Mouse (Mus musculus): ENCODE measurements around the gene Upk2.

GRCm38 (mm10) chr9:44500638-44501175, 45.9 kb upstream of the Upk2 start:
- TF ChIP-seq CTCF (conservative IDR thresholded peaks at IDR 0.05; ENCODE audit: insufficient read depth, insufficient read length, low read depth, low read length) (no peak), POLR2A (IDR thresholded peaks at IDR 0.05; ENCODE audit: low read depth, low read length) (no peak)
